Mouse (Mus musculus) retina, postnatal 1 day (tissue): ENCODE results near the gene Chac1.

Experiments
- DNase-seq: peaks from one replicate; pipeline ENCODE4 v3.0.0-alpha.2; 2012

The Chac1 gene

DNA sequence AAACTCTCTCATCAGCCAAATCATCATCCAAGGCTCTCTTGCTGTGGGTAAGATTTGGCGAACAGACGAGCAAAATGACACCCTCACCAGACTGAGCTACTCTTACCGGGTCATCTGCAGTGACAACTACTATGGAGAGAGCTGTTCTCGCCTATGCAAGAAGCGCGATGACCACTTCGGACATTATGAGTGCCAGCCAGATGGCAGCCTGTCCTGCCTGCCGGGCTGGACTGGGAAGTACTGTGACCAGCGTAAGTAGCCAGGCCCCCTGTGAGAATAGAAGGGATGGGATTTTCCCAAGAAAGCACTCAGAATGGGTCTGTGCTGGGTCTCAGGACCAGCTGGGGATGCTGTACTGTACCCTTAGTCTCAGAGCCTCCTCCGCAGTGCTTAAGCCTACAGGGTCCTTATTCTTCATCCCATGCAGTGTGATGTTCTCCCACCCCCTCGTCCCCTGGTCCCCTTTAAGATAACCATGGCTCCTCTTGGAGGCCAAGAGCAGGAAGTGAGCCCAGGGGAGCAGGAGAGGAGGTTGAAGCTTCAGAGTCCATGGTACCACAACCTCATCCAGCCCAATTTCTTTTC, 23.0 kb upstream of the Chac1 start:
- no peak for DNase-seq

- no peak for DNase-seq
These were observed 22.5 kb upstream of the Chac1 start for GRCm38 (mm10) chr2:119328546-119328945.

- DNase-seq: no peak
These were observed 21.8 kb upstream of the Chac1 start for GRCm38 (mm10) chr2:119329123-119329817.

GRCm38 (mm10) chr2:119330795-119331194, 20.2 kb upstream of the Chac1 start:
- no peak for DNase-seq

GRCm38 (mm10) chr2:119332177-119332661, 18.8 kb upstream of the Chac1 start:
- no peak for DNase-seq

- DNase-seq: no peak
These were observed 16.9 kb upstream of the Chac1 start for GRCm38 (mm10) chr2:119334135-119334534.

- no peak for DNase-seq
These were observed 16.0 kb upstream of the Chac1 start for GRCm38 (mm10) chr2:119334964-119335525.

DNA sequence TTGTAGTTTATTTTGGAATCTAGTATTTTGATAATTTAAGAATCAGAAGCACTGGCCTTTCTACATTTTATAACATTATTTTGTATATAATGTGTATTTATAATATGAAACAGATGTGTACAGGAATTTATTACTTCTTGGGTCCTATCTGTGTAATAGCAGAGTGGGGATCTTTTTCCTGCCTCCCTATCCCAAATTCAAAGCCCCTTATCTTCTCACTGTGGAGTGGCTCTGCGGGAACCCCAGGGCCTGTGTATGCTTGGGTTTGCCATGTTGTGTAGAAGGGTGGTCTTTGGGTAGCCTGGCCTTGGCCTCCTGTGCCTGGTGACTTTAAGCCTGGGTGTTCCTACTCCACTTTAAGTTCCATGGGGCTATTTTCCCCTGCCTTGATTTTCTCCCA, 15.5 kb upstream of the Chac1 start:
- no peak for DNase-seq

DNA sequence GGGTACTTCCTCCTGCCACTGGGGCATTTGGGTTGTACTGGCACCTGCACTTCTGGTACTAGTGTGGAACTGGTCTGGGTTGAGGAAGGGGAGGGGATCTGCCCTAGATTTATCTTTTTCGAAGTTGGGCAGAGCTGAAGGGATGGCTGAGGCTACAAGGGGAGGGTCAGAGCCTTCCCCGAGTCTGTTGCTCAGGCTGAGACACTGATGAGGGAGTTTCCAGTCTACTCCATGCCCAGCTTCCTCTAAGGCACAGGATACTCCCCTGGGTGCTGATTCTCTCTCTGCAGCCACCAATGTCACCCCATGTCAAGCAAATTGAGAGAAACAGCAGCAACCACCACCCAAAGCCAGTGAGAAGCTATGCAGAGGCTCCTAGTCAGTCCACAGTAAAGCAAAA, 15.0 kb upstream of the Chac1 start:
- DNase-seq: no peak

DNA sequence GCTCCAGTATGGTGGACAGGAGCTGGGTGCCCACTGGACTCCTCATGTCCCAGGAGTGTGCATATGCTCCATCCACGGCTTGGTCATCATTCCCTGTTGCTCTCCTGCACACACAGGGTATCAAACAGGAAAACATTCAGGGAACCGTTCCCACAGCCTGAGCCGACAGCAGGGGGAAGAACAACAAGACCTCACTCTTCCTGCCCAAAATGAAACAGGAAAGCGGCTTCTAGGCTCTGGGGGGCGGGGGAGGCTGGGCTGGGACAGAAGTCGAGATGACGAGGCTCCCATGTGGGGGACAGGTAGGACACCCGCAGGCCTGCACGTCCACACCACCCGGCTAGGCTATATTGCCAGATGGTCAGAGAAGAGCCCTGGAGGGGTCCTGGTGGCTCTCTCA, 14.6 kb upstream of the Chac1 start:
- no peak for DNase-seq

- DNase-seq: peak; percentile 90
These were observed 13.4 kb upstream of the Chac1 start for GRCm38 (mm10) chr2:119337425-119338265.

DNA sequence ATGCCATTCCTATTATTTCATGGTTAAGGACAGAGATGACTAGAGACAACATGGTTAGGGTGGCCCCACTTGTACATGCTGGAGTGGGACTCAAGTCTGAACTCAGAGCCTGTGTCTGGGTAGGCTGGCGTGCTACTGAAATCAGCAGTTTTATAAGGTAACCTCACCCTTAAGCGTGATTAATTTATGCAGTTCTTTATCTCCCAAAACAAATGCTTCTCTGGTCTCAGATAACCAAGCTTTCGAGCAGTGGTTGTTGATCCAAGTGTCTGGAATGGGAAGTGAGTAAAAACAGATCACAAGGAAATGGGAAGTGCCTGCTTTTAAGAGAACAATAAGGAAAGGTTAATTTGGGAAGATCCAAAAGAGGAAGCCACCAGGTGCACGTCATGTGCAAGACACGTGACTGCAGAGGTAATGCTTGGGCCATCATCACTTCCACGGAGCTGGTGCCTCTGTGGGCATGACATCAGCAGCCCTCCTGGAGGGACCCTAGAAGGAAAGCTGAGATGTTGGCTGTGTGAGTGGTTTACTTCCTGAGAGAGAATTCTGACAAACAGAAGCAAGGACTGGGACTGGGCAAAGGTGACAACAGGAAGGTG, 6.4 kb upstream of the Chac1 start:
- DNase-seq: no peak

- DNase-seq: no peak
These were observed 2.7 kb downstream of the Chac1 start for GRCm38 (mm10) chr2:119353707-119354106.

DNA sequence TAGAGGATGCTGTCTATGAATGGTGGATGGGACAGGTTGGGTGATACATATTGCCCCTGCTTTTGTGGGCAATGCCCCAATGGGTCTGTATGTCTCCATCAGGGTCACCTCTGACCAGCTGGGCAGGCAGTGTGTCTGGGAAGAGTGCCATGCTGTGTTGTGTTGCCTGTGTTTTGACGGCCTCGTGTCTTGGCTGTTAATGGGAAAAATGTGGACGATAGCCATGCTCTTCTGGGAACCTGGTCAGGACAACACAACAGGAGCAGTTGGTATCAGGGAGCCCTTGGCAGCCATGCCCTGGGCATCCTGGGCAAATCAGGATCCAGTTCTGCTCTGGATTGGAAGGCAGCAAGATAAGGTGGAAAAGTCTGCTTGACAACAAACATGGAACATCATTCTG, 4.1 kb downstream of the Chac1 start:
- DNase-seq: no peak

GRCm38 (mm10) chr2:119355651-119356050, 4.6 kb downstream of the Chac1 start:
- peak; percentile 25 for DNase-seq

DNA sequence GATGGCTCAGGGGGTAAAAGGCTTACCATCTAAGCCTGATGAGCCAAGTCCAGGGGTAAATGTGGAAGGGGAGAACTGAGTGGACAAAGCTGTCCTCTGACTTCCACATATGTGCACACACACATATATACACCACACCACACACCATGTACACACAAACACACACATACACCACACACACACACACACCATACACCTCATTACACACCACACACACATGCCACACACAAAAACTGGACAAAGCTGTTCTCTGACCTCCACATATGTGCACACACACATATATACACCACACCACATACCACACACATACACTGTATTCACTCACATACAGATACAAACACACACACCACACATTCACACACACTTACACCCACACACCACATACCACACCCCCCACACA, 5.3 kb downstream of the Chac1 start:
- DNase-seq: no peak

DNA sequence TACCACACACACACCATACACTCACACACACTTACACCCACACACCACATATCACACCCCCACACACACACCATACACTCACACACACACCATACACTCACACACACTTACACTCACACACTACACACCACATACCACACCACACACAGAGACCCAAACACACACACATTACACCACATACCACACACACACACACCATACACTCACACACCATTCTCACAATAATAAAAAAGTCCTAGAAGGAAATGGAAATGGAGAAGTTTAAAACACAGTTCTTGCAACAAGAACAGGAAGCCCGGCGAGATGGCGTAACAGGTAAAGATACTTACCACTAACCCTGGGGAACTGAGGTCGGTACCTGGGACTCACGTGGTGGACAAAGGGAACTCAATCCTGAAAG, 5.8 kb downstream of the Chac1 start:
- no peak for DNase-seq

DNA sequence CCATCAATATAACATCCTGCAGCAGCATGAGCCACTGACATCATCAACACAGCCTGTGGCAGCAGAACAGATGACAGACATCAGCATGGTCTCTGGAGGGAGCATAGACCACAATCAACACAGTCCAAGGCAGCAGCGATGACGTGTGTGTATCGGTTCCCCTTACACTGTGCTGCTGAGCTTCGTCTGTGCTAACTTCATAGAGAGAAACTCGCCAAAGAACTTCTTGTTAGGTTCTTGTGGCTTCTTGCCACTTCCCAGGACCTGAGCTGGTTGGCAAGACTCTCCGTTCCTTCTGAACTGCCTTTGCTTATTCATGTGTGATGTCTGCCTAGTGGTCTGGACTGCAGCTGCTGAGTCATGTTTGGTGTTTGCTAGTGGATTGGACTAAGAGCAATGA, 7.2 kb downstream of the Chac1 start:
- DNase-seq: no peak

- DNase-seq: no peak
These were observed 8.8 kb downstream of the Chac1 start for GRCm38 (mm10) chr2:119359721-119360291.

DNA sequence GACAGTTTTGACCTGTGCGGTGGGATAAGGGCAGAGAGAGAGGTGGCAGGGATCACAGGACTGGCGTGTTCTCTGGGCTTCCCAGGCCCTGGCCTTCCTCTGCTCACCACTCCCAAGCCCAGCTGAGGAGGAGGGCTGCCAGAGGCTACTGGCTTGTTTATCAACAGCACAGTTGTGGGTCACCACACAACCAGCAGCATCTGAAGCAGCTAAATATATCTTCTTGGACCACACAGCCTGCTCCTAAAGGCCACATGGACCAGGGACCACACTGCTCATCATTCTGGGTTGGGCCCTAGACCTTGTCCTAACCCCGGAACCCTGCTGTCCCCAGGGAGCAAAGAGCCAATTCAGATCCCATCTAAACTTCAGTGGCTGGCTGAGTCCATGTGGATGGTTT, 13.9 kb downstream of the Chac1 start:
- DNase-seq: no peak

DNA sequence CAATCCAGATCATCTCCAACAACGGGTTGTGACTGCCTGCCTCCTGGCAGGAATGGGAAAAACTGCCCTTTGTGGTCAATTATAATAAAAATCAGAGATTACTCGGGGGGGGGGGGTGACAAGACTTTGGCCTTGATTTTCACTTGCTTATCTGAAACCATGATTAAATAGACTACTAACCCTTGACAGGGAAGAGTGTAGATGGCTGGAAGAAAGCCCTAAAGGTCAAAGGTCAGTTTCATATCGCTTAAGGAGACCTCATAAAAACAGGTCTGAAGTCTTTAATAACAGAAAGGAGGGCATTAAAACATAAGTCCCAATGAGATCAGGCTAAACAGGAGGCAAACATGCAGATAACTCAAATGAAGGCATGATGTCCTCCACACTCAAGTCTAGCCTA, 16.3 kb downstream of the Chac1 start:
- DNase-seq: no peak

GRCm38 (mm10) chr2:119370116-119370515, 19.1 kb downstream of the Chac1 start:
- no peak for DNase-seq

DNA sequence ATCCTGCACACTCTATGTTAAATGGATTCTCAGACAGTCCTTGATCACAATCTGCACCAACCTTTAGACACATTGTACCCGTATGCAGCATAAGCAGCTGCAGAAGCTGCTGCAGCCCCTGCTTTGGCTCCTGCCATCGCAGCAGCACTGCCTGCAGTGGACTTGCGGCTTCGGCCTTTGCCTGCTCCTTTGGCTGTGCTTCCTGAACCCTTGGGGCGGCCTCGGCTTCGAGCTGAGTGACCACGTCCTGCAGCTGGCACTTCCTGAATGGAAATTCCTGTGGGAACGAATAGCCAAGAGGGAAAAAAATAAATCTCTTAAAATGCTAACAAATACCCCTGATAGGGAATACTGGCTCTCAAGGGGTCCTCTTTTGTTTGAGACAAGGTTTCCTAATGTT, 26.3 kb downstream of the Chac1 start:
- DNase-seq: no peak
